Mouse (Mus musculus) cerebellum, adult 2 months (tissue): ENCODE results near the gene Alg14. TPM values are rescaled to one million over a fixed set of nuclear protein-coding genes. Genes with fewer than 3 reads are reported as not detected.

Experiments used
- DNase-seq, 2 experiments: peaks; one replicate each; pipeline ENCODE4 v3.0.0; 2021
- H3K27ac ChIP-seq: fragments of 200-500 bp; 2 replicates; pipeline ENCODE4 v1.5.1; 2012; ENCODE audit warnings: low read length, control low read depth, inconsistent platforms; ENCODE audit not compliant: insufficient read depth
- H3K27me3 ChIP-seq: fragments of 200-500 bp; 2 replicates; pipeline ENCODE4 v1.6.1; 2012; ENCODE audit warnings: inconsistent platforms, mild to moderate bottlenecking, low read length, moderate library complexity; ENCODE audit not compliant: control insufficient read depth, insufficient read depth
- H3K4me1 ChIP-seq: fragments of 200-500 bp; 2 replicates; pipeline ENCODE4 v1.6.1; 2011; ENCODE audit warnings: low read length; ENCODE audit not compliant: control insufficient read depth, insufficient read depth
- H3K4me3 ChIP-seq: fragments of 200-500 bp; replicated peaks from 2 replicates; pipeline ENCODE3; 2011; ENCODE audit warnings: mild to moderate bottlenecking, low read depth, low read length, control low read depth; ENCODE audit not compliant: insufficient read depth
- CTCF ChIP-seq: fragments of 200-500 bp; IDR thresholded peaks from 2 replicates; pipeline ENCODE4 v1.5.1; 2011; ENCODE audit warnings: low read depth, mild to moderate bottlenecking, control low read depth, low read length, moderate library complexity, borderline replicate concordance; ENCODE audit not compliant: insufficient read depth
- POLR2A ChIP-seq: fragments of 200-500 bp; IDR thresholded peaks from 2 replicates; pipeline ENCODE4 v1.6.1; 2011; ENCODE audit warnings: low read length, control low read depth, borderline replicate concordance; ENCODE audit not compliant: insufficient read depth
- WGBS: fragments of 180-500 bp; shearing (Covaris S2); methylation state at CpG from one replicate; pipeline ENCODE4 v1.1.7; 2018; 5-methylcytosine and 5-hydroxymethylcytosine counted together
- polyA plus RNA-seq: library from polyadenylated mRNA; depleted of rRNA; stranded (reverse); fragments of >200 nt; gene quantifications from 2 replicates; pipeline ENCODE4 v1.2.3, GENCODE M21; 2012

Alg14 gene
- polyA plus RNA-seq, 1 experiment, result 27.1 TPM

GRCm38 (mm10) chr3:121320896-121321295 lies 29.3 kb downstream of the Alg14 start:
- Histone ChIP-seq H3K4me1 (no peaks in the 10 kb centered on the region), H3K27me3 (no peaks in the 10 kb centered on the region), H3K27ac (no peak overlapping the region), H3K4me3 (no peak overlapping the region)
- DNase-seq, result no peak
- TF ChIP-seq CTCF (no peak), POLR2A (no peak)
- 81% methylated on average over 1 of the region's 1 CpGs for WGBS

GRCm38 (mm10) chr3:121323371-121323770 lies 31.8 kb downstream of the Alg14 start:
- TF ChIP-seq POLR2A (no peak), CTCF (no peak)
- no peak for DNase-seq
- Histone ChIP-seq H3K4me3 (no peak overlapping the region), H3K27me3 (no peaks in the 10 kb centered on the region), H3K4me1 (no peaks in the 10 kb centered on the region), H3K27ac (no peak overlapping the region)
- WGBS, result 98% methylated on average over 15 of the region's 15 CpGs

- no peak overlapping the region for H3K27ac ChIP-seq
- H3K4me1 ChIP-seq, result no peaks in the 10 kb centered on the region
- H3K4me3 ChIP-seq, result no peak overlapping the region
- DNase-seq, result no peak
- no peaks in the 10 kb centered on the region for H3K27me3 ChIP-seq
- TF ChIP-seq CTCF (no peak), POLR2A (no peak)
- 39% methylated on average over 5 of the region's 5 CpGs for WGBS
Observed at GRCm38 (mm10) chr3:121327406-121327805, 35.8 kb downstream of the Alg14 start.

- Histone ChIP-seq H3K4me3 (no peak overlapping the region), H3K4me1 (no peaks in the 10 kb centered on the region), H3K27ac (no peak overlapping the region), H3K27me3 (no peaks in the 10 kb centered on the region)
- WGBS, result 73% methylated on average over 10 of the region's 10 CpGs
- TF ChIP-seq CTCF (no peak), POLR2A (no peak)
- DNase-seq, result no peak
Observed at GRCm38 (mm10) chr3:121329647-121330046, 38.1 kb downstream of the Alg14 start.

- no peak overlapping the region for H3K27ac ChIP-seq
- H3K4me1 ChIP-seq, result no peaks in the 10 kb centered on the region
- no peak for DNase-seq
- H3K4me3 ChIP-seq, result no peak overlapping the region
- 51% methylated on average over 7 of the region's 7 CpGs for WGBS
- no peaks in the 10 kb centered on the region for H3K27me3 ChIP-seq
- TF ChIP-seq CTCF, result no peak
- TF ChIP-seq POLR2A, result no peak
Observed at GRCm38 (mm10) chr3:121330244-121330646, 38.7 kb downstream of the Alg14 start.

GRCm38 (mm10) chr3:121336234-121336890 lies 44.8 kb downstream of the Alg14 start:
- 26% methylated on average over 6 of the region's 6 CpGs for WGBS
- H3K27me3 ChIP-seq, result no peaks in the 10 kb centered on the region
- no peak for DNase-seq
- TF ChIP-seq POLR2A, result no peak
- TF ChIP-seq CTCF, result no peak
- no peak overlapping the region for H3K27ac ChIP-seq
- peaks cover 3% of the 10 kb centered on the region; the same call in 1 of the 2 replicates for H3K4me1 ChIP-seq
- no peak overlapping the region for H3K4me3 ChIP-seq

- H3K4me1 ChIP-seq, result peaks cover 3% of the 10 kb centered on the region; the same call in 1 of the 2 replicates
- 51% methylated on average over 2 of the region's 2 CpGs for WGBS
- DNase-seq, result no peak
- no peak for TF ChIP-seq CTCF
- no peak for TF ChIP-seq POLR2A
- no peak overlapping the region for H3K27ac ChIP-seq
- H3K4me3 ChIP-seq, result no peak overlapping the region
- H3K27me3 ChIP-seq, result no peaks in the 10 kb centered on the region
Observed at GRCm38 (mm10) chr3:121338687-121339086, 47.1 kb downstream of the Alg14 start.

GRCm38 (mm10) chr3:121340321-121340761 lies 48.8 kb downstream of the Alg14 start:
- 75% methylated on average over 7 of the region's 7 CpGs for WGBS
- no peak overlapping the region for H3K27ac ChIP-seq
- H3K27me3 ChIP-seq, result no peaks in the 10 kb centered on the region
- H3K4me3 ChIP-seq, result no peak overlapping the region
- peaks cover 3% of the 10 kb centered on the region; the same call in 1 of the 2 replicates for H3K4me1 ChIP-seq
- TF ChIP-seq POLR2A (no peak), CTCF (no peak)
- DNase-seq, result no peak
